Mouse (Mus musculus): ENCODE results near the gene Dnaaf1. TPM values are rescaled to one million over a fixed set of nuclear protein-coding genes. Genes with fewer than 3 reads are reported as not detected.

Dnaaf1 gene
- polyA plus RNA-seq, 1 experiment, result 0.07 TPM

Other genes with a start within 250 kb of the Dnaaf1 start
- 215 and 252 TPM in 2 replicates for gene Hsbp1, start 230.7 kb upstream of the Dnaaf1 start, polyA plus RNA-seq (2012; rRNA removed)
- gene Mlycd, start 180.4 kb upstream of the Dnaaf1 start, polyA plus RNA-seq (2012; rRNA removed), result 21.6 and 23.2 TPM in 2 replicates
- gene Osgin1, start 141.1 kb upstream of the Dnaaf1 start, polyA plus RNA-seq (2012; rRNA removed), result 69.4 and 84.6 TPM in 2 replicates
- 0.08 and 0.12 TPM in 2 replicates for gene Necab2, start 128.5 kb upstream of the Dnaaf1 start, polyA plus RNA-seq (2012; rRNA removed)
- gene Slc38a8, start 73.5 kb upstream of the Dnaaf1 start, polyA plus RNA-seq (2012; rRNA removed), result 0.04 and 0.08 TPM in 2 replicates
- gene Mbtps1, start 16.5 kb upstream of the Dnaaf1 start, polyA plus RNA-seq (2012; rRNA removed), result 90.6 and 92.1 TPM in 2 replicates
- gene Hsdl1, start 52 bp upstream of the Dnaaf1 start, polyA plus RNA-seq (2012; rRNA removed), result 16.4 and 23.2 TPM in 2 replicates
- 11.1 and 14.5 TPM in 2 replicates for gene Taf1c, start 30.0 kb downstream of the Dnaaf1 start, polyA plus RNA-seq (2012; rRNA removed)
- not detected in 2 replicates for gene Adad2, start 37.5 kb downstream of the Dnaaf1 start, polyA plus RNA-seq (2012; rRNA removed)
- gene Kcng4, start 60.4 kb downstream of the Dnaaf1 start, polyA plus RNA-seq (2012; rRNA removed), result 3.5 and 6.6 TPM in 2 replicates
- 147 and 168 TPM in 2 replicates for gene Wfdc1, start 91.1 kb downstream of the Dnaaf1 start, polyA plus RNA-seq (2012; rRNA removed)
- gene Atp2c2, start 124.8 kb downstream of the Dnaaf1 start, polyA plus RNA-seq (2012; rRNA removed), result 2.2 and 2.3 TPM in 2 replicates
- 16.0 and 16.4 TPM in 2 replicates for gene Tldc1, start 203.2 kb downstream of the Dnaaf1 start, polyA plus RNA-seq (2012; rRNA removed)